Mouse (Mus musculus) forelimb bud, embryonic 11.5 days (tissue): ENCODE results near the gene Traf1.
A peak's percentile ranks its signal among the peaks of the same experiment; 100 is the strongest.

ENCODE experiments used
- DNase-seq: peaks from one replicate; pipeline ENCODE4 v3.0.0-alpha.2; 2012; ENCODE audit warnings: low read depth, low spot score

Gene Traf1

DNA sequence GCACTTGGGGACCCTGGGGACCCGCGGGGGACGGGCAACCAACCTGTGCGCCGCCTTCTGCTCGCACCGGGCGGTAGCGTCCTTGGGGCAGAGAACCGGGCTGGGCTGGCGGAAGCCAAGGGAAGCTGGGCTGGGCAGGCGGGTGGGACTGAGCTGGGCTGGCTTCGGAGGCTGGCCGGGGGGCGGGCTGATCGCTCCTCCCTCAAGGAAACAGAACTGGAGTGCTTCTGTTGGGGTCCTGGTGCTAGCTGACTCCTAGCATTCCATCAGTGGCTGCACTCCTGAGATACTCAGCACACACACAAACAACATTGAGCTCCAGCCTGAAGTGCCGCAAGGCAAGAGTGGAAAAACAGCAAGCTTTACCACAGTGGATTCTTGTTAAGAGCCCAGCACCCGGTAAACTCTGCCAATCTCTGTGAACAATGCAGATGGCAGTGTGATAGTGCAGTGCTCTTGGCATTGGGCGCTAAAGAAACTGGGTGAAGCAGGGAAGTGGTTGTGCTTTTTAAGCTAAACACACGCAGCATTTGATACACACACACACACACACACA is at the start of gene Traf1:
Gene Traf1 (minus strand): TSS at position 292 of the 556 bp plus-strand sequence.
- DNase-seq: no peak

DNA sequence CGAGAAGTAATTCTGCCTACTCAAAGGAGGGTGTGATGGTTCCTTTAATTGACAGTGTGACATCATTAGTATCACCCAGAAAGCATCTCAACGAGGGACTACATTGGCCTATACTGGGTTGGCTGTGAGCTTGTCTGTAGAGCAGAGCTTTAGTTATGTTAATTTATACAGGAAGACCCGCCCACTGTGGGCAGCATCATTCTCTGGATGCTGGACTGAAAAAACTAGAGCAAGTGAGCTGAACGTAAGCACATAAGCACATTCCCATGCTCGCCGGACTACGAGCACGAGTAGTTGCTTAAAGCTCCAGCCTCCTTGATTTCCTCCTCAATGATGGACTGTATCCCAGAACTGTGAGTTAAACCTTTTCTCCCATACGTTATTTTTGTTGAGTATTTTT is 37.4 kb upstream of the Traf1 start:
- no peak for DNase-seq

DNA sequence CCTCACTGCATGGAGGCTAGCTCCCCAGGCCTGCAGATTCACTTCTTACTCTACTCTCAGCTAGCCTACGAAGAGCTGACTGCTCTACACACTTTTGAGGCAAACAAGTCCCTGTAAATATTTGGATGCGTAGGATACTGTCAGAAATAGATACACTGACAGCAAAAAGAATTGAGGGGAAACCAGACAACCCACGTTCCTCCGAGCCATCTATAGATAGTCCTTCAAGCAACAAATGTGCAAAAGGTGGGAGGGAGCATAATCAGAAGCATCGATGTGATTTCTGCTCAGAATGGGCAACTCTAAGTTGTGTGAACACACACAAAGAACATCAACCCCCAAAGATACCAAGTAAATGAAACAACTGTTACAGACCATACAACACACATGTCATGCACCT is 34.9 kb upstream of the Traf1 start:
- DNase-seq: no peak

DNA sequence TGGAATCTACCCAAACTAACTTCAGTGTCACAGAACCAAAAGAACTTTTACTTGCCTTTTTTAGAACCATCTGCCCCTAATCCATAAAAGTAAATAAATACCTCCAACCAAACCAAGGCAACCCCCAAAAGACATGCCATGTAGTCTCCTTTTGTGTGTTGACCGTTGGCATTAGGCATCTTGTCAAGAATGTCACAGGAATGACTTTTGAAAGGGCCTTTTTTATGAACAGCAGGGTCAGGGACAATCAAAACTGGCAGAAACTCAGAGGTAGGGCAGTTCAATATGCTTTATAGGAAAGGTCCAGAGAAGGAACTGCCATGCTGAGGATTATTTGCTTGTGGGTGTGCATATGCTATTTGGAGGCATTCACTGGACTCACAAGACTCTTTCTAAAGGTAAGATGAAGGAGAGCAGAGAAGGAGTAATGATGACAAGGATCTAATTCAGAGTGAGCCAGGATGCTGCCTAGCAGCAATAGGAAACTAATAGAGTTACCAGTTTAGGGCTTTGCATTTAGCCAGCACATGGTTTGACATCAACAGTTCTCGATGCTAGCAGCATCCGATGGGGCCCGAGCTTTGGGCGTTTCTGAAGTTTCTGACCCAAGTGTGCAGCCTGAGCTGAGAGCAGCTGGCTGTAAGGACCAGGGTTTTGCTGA is 32.3 kb upstream of the Traf1 start:
- no peak for DNase-seq

DNA sequence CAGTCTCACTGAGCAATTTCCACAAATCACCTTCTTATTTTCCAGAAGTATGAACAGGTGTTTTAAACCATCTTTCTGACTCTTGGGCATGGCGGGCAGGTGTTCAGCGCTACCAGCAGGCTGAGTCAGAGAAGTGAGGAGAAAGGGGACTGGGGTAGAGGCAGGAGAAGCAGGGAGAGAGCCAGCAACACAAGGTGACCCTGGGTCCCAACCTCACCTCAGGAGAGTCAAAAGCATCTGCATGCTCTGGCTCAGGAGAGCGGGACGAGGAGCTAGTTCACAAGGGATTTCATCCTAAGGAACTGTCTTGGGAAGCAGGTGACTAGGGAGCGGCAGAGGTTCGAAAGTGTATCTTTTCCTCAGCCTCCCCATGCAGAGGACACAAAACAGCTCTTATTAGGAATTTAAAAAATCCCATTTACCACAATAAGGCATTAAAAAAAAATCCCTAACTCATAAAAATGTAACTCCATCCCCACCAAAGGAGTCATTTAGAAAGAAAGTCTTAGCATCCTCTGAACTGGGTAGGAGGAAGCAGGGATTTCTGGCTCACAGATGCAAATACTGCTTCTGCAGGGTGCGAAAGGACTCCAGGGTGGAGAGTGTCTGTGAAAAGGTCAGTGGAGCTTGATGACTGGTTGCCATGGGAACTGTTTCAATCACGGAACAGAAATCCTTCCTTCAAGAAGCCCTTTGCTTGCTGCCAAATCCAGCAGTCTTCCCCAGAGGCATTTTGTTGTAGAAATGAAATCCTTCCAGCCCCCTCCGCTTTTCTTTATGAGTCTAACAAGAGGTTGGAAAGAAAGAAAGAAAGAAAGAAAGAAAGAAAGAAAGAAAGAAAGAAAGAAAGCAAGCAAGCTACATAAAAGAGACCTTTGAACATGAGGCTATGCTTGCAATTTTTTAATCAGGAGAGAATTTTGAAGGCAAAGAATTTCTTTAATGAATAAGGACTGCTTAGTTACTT is 31.4 kb upstream of the Traf1 start:
- DNase-seq: peak; percentile 48

DNA sequence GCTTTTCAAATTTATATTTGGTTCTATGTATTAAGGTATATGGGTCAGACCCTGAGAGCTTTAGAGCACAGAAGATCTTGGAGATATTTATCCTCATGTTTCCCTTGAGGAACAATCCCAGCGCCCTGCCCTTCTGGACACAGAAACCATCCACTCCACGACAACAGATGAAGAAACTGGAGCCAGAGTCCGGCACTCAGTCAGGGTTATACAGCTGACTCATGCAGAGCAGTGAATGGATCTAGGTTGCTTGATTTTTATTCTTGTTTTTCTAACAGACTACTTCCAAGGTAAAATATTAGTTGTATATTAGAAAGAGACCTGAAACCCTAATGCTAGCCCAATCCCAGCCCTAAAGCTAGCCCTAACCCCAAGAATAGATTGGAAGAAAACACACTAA is 30.4 kb upstream of the Traf1 start:
- no peak for DNase-seq

DNA sequence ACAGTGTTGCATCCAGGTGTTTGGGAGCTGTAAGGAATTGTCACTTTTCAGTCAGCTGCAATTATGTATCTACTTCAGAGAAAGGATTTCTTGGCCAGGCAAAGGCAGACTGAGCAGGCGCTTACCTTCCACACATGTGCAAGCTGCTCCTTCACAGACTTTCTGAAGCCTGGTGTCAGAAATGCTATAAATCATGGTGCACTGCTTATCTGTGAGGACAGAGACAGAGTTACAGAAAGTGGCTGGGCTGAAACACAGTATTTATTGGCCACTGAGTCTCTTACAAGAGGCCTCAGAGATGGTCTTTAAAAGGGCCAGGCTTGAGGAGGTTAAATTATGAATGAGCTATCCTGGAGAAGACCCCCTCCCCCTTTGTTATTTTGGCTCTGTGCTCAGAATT is 28.2 kb upstream of the Traf1 start:
- DNase-seq: no peak

DNA sequence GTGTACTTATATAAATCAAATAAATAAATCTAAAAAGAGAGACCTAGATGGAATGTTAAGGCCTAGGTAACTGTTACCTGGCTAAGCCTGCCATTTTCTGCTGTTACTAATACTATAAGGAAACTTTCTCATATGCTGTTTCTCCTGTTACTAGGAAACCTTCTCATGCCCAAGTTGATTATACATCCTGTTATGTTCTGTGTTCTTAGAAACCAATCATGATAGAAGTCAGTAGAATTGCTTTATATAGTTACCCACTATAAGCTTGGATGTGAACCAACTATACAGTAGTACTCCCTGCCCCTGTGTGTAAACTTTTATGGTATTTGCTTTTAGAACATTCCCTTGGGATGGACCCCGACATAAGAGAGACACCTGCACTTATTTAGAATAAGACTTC is 26.0 kb upstream of the Traf1 start:
- DNase-seq: no peak

DNA sequence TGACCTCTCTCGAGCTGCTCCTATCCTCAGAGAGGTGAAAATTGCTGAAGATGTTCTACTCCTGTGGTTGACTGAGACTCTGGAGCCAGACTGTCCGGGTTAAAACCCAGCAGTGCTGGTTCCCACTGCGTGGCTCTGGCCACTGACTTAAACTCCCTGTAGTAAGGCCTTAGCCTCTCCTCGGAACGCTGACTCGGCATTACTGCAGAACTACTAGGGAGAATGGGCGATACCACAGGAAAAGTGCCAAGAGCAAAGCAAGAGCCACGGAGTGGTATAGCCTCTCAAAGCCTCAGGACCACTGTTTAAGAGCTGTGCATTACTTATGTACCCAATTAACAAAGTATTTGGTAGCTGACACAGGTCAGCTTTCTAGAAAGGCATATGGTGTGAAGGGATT is 23.3 kb upstream of the Traf1 start:
- no peak for DNase-seq

DNA sequence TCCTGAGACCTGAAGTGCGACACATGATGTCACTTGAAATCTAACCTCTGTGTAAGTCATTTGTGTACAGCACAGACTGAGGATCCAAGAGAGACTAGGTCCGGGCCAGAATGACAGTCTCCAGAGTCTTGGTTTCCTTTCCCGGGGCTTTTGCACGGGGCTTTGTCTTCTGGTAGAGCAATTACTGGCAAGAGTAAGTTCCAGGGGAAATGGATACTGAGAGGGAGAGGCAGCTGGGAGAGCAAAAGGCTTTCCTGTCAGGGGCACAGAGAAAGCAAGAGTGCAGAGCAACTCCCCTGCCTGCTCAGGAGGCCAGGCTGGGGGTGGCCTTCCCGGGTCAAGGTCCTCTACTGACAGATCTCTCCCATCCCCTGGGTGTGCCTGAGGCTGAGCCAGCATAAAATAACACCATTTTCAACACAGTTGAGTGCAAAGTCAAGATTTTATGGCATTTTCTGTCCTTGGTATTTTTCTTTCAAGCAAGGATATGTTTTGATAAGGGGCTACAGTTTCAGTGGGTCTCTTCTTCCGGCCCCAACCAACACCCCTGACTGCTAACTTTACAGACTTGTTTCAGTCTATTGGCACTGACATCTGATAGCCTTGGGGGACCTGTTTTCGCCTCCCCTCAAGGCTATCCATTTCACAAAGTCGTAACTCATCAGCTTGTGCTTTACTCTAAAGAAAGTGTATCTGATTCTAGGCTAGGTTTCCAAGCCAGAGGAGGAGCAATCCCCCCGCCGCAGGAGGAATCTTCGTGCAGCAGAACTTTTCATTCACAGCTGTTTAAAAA is 21.5 kb upstream of the Traf1 start:
- DNase-seq: peak; percentile 23

DNA sequence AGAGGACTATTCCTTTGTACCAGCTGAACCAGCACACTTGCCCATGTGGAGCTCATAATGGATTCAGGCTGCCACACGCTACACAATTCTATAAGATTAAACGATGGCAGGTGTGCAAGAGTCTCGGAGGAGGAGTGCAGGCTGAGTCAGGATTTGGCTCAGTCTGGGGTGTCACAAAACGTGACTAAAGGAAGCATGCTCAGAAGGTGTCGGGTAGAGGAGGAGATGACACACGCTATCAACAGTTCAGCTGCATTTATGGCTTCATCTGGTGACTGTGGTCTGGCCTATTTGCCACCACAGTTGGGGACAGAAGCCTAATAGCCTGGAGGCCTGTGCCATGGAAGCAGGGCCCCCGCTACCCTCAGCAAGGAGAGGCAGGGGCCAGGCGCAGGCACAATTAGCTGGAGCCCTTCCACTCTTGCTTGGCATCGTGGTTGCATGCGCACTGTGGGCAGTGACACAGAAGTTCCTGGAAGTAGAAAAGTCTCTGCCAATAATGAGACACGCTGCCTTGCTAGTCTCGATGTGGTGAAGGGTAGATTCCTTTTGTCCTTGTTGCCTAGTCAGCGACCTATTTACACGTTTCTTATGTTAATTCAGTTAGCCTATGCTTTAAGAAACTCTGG is 20.6 kb upstream of the Traf1 start:
- peak; percentile 40 for DNase-seq

DNA sequence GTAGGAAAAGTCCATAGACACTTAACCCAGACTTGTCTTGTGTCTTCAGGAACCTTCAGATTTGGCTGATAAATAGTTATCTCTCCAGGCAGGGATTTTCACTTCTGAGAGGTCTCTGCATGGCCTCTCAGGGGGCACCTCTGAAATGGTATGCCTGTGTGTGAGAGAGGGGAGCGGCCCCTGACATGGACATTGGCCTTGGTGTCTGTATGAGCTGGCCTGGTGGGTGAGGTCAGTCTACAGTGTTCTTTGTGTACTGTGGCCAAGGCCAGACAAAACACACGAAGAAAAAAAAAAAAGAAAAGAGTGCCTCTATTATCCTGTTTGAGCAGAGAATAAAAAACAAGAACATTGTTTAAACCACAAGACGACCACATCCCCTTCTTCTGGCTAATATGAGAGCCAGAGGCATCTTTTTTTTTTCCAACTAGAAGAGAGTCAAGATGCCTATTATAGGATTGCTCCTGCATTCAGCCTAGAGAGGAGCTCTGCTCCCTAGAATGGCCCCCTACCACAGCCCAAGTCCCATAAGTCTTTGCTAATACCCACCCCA is 18.0 kb upstream of the Traf1 start:
- no peak for DNase-seq

DNA sequence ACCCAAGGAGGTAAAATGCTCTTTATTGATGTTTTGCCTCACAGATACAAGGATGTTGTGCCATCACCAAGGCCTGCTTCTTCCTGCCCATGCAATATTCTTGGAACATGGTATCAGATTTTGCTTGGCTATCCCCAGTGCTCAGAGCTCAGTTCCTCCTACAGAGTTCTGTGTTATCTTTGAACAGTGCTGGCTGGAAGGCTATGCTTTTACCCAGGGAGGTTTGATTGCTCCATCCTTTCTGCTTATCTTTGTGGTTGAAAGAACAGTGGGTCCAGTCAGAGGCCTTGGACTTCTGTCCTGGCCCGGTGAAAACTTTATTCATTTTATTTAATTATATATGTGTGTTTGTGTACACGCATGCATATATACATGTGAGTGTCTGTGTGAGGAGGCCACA is 16.7 kb upstream of the Traf1 start:
- no peak for DNase-seq

DNA sequence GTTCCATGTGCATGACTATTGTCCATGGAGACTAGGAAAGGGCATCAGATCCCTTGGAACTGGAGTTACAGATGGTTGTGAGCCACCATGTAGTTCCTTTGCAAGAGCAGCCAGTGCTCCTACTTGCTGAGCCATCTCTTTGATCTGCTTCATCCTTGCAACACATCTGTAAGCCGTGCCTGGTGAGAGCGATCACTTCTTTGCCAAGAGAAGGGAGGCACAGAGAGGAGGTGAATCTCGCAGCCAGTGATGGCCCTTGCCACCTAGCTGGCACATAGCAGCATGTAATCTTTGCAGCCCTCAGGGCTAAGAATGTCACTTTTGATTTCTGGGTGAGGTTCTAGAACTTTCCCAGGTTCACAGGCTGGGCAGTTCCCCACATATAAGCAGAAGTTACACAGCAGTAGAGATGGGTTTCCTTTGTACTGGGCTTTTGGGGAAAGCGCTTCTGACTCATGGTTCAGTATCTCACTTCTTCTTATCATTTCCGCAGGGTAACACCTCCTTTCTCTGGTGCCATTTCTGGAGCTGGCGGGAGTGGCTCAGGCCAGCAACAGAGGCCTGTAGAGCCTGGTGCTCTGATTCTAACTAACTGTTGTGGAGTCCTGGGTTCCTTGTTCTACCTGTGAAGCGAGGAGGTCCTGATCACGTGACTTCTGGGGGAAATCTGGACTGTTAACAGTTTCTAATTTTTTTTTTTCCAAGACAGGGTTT is 15.5 kb upstream of the Traf1 start:
- DNase-seq: no peak

DNA sequence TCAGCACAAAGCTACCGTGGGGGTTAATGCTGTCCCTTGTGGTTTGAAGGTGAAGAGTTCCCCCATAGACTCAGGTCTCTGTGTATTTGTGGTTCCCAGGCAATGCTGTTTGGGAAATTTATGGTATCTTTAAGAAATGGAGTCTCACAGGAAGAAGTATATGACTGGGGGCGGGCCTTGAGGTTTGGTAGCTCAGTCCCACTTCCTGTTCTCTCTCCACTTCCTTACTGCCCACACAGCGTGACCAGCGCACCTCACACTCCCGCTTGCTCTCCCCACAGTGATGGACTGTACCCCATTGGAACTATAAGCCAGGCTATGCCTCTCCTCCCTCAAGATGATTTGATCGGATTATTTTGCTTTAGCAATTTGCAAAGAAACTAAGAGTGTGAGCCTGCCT is 14.9 kb upstream of the Traf1 start:
- no peak for DNase-seq

DNA sequence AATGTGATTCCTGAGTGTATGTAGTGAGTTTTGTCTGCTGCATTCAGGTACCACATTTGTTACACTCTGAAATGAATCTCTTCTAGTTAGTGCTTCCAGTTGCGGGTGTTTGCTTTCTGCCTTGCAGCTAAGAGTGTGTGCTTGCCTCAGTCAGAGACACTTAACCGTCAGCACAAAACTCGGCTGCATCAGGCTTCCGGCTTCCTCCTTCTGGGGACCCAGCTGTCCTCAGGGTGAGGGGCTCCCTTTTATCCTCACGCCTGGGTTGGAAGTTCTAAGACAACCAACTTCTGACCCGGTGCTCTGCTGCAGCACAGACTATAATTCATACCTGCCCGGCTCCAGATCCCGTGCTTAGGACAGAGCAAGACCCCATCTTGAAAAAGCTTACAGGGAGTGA is 11.5 kb upstream of the Traf1 start:
- no peak for DNase-seq

DNA sequence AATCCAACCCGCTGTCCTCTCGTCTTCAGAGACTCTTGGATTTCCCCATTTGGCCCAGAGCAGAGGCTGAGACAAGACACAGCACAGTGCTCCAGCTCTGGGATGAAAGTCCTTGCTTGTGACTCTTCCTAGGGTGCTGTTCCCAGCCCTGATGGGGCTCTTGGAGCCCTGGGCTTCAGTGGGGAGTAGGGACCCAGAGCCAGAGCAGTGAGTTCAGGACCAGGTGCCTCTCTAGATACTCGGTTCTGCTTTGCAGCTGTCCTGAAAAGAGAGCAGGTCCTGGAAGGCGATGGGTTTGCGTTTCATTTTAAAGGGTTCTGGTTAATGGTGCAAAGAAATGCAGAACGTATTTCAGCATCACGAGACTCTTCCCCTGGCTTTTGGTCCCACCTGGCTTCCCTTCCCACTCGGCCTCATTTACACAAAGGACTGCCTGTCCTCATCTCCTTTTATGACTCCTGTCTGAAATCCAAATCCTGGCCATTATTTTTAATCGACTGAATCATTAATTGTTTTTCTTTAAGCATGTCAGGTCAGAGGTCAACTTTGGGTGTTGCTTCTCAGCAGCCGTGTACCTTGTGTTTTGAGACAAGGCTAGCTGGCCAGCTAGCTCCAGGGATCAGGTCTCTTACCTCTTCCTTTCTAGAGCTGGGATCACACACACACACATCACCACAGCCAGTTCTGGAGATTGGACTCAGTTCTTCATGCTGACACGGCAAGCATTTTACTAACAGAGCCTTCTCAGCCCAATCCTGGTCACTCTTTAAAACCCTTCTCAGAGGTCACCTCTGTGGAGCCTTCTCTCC is 9.7 kb upstream of the Traf1 start:
- DNase-seq: no peak

DNA sequence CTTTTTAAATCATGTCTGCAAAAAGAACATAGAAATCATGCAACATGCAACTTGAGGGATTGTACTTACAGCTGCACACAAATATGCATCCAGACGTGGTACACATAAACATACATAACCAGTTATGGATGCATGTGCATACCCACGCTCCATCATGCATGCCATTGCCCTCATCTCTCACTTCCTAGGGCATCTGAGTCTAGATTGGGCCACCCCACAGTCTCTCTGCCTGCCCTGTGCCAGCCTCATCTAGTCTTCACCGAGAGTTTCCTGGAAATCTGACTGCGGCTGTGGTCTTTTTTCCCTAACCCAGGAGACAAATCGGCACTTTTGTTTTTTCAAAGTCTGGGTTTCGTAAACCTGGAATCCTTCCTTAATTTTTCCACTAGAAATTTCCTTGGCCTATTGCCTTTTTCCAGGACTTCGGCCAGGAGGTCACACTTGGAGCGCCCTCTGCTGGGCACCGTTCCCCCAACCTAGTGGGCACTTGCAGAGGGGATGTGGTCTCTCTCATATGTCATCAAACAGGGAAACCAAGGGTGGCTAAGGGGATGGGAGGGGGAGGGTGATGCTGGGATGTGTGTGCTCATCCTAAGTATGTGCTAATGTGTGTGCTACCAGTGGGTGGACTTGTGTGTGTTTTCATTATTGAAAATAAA is 8.6 kb upstream of the Traf1 start:
- peak; percentile 57 for DNase-seq

DNA sequence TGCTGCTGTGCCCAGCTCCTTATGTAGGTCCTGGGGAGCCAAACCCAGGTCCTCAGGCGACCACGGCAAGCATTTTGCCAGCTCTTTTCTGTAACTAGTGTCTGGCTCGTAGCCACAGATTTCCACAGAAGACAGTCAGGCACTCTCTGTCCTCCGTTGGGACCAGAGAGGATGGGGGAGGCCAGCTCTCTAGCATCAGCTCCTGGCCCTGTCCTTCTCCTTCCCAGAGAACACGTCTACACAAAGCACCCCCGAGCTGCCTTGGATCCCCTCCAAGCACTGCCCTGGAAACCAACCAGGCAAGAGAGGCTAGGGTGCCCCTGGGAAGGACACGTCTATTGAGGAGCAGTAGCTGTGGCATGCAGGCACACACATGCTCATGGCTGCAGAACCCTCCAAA is 7.6 kb upstream of the Traf1 start:
- DNase-seq: no peak
